Mouse (Mus musculus) liver, adult (tissue): ENCODE measurements around the gene Hist1h1b.
"Not testable (repeated sequence)": the region's sequence is repeated elsewhere in the genome, so short reads cannot be mapped to it uniquely, and the experiment has no call there.

Experiments
- GATA4 ChIP-seq: IDR thresholded peaks from 2 replicates; pipeline ENCODE4 v1.6.1; 2014; ENCODE audit warnings: mild to moderate bottlenecking, low read length; ENCODE audit not compliant: insufficient replicate concordance

The Hist1h1b gene

GRCm38 (mm10) chr13:21779767-21780731, at the start of gene Hist1h1b:
Hist1h1b (minus strand) TSS chr13:21780625.
- TF ChIP-seq GATA4: no peak

GRCm38 (mm10) chr13:21828511-21828910, 48.1 kb upstream of the Hist1h1b start:
- no peak for TF ChIP-seq GATA4

GRCm38 (mm10) chr13:21811539-21811938, 31.1 kb upstream of the Hist1h1b start, which contains the start of gene Hist1h4m:
Hist1h4m (plus strand) TSS chr13:21811746.
- not testable (repeated sequence) for TF ChIP-seq GATA4

- not testable (repeated sequence) for TF ChIP-seq GATA4
Measured at GRCm38 (mm10) chr13:21810073-21810472, 29.6 kb upstream of the Hist1h1b start, which contains the start of the genes Hist1h2bq and Hist1h2ao. Hist1h2bq (minus strand) TSS chr13:21810197. Hist1h2ao (plus strand) TSS chr13:21810465.

GRCm38 (mm10) chr13:21795584-21795983, 15.2 kb upstream of the Hist1h1b start:
- no peak for TF ChIP-seq GATA4

- TF ChIP-seq GATA4: no peak
Measured at GRCm38 (mm10) chr13:21790601-21791283, 10.3 kb upstream of the Hist1h1b start.

GRCm38 (mm10) chr13:21789925-21790324, 9.5 kb upstream of the Hist1h1b start:
- TF ChIP-seq GATA4: no peak

GRCm38 (mm10) chr13:21787760-21788593, 7.6 kb upstream of the Hist1h1b start:
- TF ChIP-seq GATA4: no peak

GRCm38 (mm10) chr13:21786899-21787629, 6.6 kb upstream of the Hist1h1b start, which contains the start of the genes Hist1h2an and Hist1h2bp:
Hist1h2an (minus strand) TSS chr13:21787218.
Hist1h2bp (plus strand) TSS chr13:21787461.
- not testable (repeated sequence) for TF ChIP-seq GATA4

GRCm38 (mm10) chr13:21786189-21786898, 5.9 kb upstream of the Hist1h1b start:
- TF ChIP-seq GATA4: no peak

- TF ChIP-seq GATA4: no peak
Measured at GRCm38 (mm10) chr13:21784311-21784710, 3.9 kb upstream of the Hist1h1b start.

- no peak for TF ChIP-seq GATA4
Measured at GRCm38 (mm10) chr13:21783734-21784161, 3.3 kb upstream of the Hist1h1b start.

GRCm38 (mm10) chr13:21783255-21783617, 2.8 kb upstream of the Hist1h1b start, which contains the start of gene Hist1h3i:
Hist1h3i (minus strand) TSS chr13:21783370.
- TF ChIP-seq GATA4: no peak
